Mouse (Mus musculus) ZHBTc4 (cell line): ENCODE measurements around the gene Nme3.

Experiments used
- DNase-seq: peaks from one replicate; pipeline ENCODE4 v3.0.0-alpha.2; 2011; ENCODE audit warnings: low read depth, low spot score

The Nme3 gene

DNA sequence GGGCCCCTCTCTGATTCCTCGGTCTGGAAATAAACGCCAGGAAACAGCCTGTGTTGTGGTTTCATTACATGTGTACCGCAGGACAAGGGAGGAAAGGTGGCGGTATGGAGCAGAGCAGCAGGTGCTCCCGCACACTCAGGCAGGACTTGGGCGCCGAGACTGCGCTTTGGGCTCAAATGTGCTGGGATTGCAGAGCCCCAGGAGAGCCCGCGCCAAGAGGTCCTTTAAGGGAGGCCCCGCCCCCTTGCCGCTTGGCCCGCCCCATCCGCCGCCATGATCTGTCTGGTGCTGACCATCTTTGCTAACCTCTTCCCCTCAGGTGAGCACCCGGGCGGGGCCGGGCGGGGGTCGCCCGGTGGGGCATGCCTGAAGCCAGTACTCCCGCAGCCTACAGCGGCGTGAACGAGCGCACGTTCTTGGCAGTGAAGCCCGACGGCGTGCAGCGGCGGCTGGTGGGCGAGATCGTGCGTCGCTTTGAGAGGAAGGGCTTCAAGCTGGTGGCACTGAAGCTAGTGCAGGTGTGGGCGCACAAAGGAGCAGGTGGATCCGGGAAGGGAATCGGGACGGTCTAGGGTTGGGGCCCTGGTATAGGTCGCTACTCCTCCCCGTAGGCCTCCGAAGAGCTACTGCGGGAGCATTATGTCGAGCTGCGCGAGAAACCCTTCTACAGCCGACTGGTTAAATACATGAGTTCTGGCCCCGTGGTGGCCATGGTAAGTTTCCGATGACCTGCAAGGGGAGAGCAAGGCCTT, at the start of gene Nme3:
Nme3 (plus strand) TSS at position 260 of the 752 bp plus-strand sequence.
- peak; percentile 93 for DNase-seq

DNA sequence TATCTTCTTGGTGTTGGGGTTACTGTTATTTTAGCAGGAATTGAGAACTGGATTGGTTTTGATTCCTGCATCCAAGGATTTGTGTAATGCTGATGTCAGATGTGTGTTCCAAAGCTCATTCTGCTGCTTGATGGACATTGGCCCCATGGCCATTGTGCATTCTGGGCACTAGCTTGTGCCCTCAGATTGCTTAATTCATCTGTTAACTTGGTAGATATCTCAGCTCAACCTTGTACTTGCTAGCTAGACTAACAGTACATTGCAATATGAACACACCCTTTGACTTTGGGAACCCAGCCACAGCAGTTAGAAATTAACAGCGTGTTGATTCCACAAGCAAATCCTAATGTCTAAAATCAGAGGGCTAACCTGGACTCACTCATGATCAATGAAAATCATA, 48.9 kb upstream of the Nme3 start:
- DNase-seq: no peak

DNA sequence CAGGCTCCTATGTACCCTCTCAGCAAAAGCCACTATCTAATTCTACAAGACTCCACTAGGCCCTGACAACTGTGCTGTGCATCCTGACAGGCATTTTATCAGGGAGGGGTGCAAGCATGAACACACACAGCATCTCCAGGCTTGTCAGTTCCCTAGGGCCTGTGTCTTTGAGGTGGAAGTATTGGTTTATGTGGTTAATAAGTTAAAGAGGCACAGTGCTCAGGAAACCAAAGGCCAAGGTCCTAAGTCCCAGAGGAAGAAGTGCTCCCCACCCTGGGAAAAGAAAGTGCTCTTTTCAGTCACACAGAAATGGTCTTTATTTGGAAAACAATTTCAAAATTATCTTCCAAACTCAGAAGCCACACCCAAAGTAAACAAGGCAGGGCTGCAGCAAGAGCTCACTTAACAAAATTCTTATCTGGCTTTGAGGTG, 47.7 kb upstream of the Nme3 start:
- no peak for DNase-seq

DNA sequence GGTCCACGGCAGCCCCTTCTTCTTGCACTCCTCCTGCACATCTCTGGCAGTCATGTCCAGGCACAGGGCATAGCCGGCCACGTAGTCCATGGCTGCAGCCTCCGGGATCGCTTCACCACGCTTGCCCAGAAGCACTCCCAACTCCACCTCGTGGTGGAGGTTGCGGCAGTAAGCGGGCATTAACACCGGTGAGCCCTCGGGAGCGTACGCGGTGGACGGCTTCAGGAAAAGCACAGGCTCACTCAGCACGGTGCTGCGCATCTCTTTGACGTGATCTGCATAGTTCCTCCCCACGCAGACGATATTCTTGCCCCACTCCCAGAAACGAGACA, 46.6 kb upstream of the Nme3 start:
- no peak for DNase-seq

DNA sequence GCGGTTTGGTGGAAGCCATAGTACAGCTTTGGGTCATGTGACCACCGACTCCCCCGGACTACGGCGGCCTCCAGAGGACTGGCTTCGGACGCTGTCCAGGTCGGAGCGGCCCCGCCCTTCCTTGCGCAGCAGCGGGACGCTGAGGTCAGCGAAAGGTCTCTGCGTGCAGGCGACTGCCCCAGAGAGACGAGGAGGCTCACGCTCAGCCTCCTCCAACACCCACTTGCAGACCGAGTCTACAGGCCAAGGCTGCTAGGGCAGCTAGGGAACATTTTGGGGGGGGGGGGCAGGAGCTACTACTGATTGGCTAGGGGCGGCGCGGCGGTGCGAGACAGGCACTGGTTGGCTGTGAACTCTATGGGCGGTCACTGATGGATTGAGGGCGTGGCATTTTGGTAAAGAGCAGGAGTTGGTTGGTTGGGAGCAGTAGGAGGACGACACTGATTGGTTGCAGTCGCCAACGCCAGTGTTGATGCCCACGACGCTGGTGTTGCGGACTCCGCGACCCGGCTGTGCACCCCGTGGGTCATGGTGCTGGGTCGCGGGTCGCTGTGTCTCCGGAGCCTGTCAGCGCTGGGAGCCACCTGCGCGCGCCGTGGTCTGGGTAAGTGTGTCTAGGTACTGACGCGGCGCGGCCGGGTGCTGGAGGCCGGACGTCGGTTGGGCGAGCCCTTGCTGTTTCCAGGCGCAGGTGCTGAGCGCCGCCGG, 46.1 kb upstream of the Nme3 start, which contains the start of gene Fahd1:
Fahd1 (minus strand) TSS at position 300 of the 708 bp plus-strand sequence.
- DNase-seq: peak; percentile 99

DNA sequence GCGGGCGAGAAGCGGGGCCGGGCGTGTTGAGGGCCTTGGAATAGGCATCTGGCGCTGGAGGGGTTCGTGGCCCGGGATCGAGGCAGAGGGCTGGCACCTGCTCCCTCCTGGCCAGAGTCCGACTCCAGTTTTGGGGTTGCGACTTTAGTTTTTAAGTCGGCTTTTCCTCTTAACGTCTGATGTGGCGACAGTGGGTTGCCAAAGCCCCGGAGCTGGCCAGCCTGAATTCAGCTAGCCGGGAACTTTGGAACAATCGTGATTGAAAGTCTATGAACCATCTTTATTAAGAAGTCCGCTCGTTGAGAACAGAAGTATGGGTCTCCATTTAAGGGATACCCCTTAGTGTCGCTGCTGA, 45.5 kb upstream of the Nme3 start:
- no peak for DNase-seq

DNA sequence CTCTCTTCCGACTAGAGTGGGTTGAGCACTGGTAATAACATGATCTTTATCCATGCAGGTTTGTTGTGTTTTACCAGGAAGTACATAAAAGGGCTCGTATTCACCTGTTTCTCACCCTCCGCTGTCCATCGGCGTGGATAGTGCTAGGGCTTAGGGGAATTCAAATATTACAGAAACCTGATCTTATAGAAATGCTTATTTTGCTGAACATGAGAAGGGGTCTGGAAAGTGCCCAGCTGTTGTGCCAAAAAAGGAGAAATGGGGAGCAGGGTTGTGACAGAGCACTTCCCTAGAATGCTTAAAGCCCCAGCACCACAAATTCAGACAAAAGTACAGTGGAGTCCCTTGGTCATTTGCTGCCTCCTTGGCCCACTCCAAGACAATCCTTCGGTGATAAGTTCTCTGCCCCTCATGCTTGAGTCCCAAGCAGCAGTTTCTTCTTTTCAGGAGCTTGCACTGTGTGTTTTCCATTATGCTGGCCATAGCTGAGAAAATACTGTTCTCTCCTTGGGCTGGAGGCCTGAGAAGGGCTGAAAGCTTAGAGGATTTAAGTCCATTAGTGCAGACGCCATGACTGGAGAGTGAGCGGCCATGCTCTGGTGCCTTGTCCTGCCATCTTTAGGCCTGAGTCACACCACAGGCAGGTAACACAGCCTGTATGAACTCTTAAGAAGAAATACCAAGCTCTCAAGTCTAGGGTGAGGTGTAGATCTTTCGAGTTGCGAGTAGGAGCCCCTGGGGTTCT, 44.7 kb upstream of the Nme3 start:
- no peak for DNase-seq

DNA sequence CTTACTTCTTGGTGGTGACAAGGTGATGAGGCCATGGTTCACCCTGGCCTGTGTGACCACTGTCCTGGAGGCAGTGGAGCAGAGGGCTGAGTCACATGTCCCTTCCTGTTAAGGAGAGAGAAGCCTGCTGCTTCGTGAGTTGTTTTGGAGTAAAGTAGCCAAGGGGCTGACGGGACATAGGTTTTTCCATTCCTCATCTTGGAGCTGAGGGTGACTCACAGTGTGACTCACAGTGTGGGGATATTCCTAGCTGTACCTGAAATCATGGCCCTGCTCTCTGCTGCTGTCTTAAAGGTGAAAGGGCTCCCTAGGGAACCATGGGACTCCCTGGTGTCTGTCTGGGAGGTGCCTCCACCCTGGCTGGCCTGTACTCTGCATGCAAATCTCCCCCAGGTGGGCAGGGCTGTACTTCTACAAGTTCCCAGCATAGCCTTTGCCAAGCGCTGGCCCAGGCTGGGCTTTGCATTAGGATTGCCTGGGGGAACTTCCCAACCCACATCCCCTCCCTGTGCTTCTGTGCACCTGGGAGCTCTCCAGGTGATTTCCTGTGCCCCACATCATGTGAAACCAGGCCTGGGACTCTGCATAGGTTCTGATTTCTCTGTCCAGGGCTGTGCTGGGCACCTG, 40.3 kb upstream of the Nme3 start:
- no peak for DNase-seq

DNA sequence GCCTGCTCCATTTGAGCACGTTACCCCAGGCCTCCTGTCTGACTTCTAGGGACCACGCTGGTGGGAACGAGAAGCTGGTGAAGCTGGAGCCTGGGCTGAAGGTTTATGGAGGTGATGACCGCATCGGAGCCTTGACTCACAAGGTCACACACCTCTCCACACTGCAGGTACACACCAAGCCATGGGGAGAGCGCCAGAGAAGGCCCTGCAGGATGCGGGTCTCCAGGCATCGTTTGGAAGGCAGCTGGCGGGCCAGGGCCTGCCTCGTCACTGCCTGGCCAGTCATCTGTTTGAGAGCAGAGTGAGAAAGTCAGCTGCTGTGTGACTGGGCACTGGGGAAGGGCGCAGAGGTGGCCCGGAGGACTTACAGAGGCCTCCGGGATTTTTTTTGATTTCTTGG, 39.7 kb upstream of the Nme3 start:
- DNase-seq: no peak

DNA sequence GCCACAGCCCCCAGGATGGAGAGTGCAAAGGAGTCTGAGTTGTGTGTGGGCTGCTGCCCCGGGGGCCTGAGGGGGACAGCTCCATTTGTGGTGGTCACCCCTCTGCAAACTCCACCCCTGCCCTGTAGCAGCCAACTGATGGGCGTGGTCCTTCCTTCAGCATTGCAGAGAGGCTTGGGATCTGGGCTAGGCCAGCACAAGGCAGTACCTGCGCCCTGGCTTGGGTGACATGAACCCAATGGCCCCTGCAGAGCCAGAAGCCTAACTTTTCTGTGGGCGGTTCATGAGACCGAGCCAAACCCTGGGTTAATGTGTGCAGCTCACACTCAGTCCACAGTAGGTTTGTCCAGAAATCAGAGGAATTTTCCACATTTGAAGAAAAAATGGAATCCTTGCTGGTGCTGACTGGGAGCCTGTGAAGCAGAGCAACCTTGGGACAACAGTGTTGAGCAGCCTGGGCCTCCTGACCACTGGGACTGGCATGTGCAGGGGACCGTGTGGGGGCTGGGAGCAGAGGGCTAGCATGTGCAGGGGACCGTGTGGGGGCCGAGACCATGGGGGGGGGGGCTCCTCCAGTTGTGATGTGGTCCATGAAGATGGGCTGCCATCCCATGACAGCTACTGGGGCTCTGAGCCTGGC, 38.3 kb upstream of the Nme3 start:
- DNase-seq: no peak

DNA sequence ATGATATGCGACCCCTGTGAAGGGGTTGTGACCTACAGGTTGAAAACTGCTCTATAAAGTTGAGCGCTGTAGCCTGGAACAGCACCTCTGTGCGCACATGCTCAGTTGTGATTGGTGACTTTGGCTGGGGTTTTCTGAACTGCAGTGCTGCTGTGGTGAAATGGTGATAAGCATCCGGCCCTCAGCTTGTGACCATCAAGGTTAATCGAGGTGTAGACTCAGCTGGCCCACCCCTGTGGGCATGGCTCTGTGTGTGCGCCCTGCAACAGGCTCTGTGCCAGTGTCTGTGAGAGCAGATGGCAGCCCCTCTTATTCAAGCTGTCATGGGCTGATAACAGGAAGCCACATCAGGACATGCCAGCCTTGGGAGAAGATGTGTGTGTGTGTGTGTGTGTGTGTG, 37.3 kb upstream of the Nme3 start:
- DNase-seq: no peak

DNA sequence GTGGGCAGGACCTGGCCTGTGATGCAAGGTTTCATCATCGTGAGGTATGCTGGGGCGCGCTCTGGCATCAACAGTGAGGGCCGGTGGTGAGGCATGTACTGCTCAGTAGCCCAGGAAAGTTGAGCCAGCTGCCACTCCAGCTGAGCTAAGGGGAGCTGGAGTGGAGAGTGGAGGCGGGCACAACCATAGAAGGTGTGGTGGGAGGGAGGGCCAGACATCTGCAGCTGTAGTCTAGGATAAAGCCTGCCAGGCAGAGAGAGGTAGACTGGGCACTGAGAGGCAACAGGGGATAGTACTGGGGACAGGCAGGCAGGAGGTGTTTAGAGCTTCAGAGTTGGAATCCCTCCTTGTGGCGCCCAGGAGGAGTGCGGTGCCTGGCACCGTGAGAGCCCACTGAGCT, 36.2 kb upstream of the Nme3 start:
- no peak for DNase-seq

DNA sequence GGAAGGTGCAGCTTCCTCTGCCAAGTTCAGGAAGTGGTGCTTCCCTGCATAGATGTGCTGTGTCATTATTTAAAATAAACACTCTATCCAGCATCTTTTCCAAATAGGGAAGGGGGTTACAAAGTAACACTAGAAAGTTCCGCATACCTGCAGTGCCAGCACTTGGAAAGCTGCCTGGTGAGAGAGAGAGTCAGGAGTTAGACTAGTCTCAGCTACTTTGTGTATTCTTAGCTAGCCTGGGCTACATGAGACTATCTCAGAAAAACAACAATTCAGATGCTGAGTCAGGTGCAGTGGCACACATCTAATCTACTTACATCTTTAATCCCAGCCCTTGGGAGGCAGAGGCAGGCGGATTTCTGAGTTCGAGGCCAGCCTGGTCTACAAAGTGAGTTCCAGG, 34.5 kb upstream of the Nme3 start:
- no peak for DNase-seq

DNA sequence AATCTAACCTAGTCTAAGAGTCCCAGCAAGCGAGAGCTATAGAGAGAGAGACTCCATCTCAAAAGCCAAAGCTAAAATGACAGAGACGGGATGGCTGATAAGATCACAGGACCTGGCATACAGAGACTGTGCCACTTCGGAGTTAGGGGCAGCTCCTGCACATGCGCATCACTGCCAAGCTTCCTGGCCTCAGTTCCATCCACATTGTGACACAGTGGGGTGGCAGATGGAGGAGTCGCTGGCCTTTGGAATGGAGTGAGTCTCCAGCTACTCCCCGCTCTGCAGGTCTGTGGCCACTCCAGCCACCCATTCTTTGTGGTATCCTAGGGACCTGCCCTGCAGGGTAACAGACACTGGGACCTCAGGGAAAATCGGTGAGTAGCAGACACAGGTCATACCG, 30.5 kb upstream of the Nme3 start, which contains the start of gene Igfals:
Igfals (plus strand) TSS at position 222 of the 400 bp plus-strand sequence.
- no peak for DNase-seq

DNA sequence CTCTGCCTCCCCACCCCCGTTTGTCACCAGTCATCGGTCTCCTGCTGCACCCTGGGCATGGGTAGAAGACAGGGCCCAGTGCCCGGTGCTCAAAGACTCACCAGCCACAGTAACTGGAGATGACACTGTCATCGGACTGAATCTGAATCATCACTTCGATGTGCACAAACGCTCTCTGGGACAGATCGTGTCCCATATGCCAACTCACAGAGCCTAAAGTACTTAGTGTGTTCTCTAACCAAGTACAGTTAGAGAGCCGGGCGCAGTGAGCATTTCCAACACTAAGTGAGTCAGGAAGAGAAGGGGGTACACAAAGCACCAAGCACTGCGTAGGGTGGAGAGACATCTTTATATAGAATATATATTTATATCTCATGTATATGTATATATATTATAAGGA, 28.4 kb upstream of the Nme3 start:
- no peak for DNase-seq

DNA sequence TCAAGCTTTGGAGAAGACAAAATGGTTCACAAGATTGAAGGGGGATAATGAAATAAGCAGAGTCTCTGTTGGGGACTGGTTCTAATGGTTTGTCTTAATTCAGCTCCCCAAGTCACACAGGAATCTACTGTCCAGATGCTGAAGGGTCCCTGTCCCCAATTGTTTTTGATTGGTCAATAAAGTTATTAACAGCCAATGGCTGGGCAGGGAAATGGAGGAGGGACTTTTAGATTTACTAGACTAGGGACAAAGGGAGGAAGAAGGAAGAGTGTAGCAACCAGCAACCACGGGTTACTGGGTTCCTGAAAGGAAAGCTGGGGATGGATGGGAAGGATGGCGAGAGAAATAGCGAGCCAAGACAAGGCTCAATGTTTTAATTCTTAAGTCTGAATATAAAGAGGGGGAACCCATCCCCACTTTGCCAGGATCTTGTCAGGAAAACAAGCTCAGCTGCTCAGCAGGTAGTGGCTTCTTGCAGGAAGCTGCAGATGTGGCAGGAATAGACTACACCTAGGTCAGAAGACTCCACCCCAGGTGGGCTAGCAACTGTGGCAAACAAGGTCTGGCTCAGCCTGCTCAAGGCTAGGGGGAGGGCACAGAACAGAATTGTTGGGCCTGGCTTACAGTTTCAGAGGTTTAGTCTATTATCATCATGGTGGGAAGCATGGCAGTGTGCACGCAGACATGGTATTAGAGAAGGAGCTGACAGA, 22.4 kb upstream of the Nme3 start:
- DNase-seq: peak; percentile 77

DNA sequence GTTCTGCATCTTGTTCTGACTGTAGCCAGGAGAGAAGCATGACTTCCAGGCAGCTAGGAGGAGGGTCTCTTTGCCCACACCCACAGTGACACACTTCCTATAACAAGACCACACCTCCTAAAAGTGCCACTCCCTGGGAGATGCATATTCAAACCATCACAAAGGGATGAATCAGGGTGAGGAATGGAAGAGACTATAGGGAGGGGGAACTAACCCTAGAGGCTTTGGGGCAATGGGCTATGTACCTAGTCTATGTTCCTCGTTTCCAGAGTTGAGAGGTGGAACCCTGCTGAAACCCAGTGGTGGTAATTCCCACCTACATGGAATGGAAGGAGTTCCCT, 21.9 kb upstream of the Nme3 start:
- peak; percentile 87 for DNase-seq

DNA sequence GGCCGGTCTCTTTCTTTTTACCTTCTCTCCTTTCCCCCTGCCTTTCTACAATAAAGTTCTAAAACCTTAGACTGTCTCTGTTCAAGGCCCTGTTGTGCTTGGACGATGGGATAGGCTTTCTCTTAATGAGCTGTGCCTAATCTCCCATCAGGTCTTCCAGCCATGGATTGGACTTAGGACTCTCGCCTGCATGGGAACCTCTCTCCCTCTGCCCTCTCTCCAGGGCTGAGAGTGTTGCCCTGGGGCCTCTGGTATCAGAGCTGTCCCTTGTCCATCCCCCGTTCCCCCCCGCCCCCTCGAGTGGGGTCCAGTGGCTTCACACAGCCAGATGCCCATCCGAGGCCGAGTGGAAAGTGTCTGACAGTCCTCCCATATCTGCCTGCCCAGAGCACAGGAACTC, 21.3 kb upstream of the Nme3 start:
- DNase-seq: no peak

DNA sequence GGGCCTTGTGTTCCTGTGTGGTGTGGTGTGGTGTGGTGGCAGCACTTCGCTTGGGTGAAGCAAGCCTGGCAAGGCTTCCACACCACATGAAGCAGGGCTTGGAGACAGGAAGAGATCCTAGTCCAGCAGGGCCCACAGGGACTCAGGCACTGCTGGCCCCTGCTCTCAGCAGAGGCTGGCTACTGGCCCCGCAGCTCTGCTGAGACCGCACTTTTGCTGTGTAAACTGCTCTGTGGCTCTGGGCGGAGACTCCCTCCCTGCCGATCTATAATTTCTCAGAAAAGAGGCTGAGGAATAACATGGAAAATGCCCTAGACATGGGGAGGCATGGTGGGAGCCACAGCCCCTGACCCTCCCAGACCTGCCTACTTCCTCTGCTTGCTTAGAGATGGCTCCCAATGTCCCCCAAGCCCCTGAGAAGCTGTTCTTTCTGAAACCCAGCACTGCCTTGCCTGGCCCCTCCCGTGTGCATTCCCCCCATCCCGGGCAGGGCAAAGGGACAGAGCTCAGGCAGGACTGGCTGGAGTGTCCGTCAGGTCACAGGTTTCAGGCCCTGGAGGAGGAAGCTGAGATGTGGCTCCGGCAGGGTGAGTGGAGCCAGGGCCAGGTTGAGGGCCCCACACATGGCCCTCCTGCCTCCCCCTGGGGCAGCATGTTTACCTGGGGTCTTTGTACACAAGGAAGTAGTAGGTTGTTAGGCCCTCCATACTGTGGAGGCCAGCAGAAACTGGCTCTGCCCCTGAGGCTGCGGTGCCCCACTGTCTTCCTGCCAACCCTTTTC, 18.8 kb upstream of the Nme3 start:
- no peak for DNase-seq

DNA sequence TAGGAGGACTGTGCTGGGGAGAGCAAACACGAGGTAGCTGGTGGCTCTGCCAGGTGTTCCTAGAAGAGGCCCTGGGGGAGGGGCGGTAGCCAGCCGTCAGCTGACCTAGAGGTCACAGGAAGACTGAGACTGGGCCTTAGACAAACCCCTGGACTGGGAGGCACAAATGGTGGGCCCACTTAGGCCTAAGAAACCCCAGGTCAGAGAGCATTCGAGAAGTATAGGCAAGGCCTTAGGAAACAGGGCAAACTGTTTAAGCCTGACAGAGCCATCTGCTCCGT, 18.2 kb upstream of the Nme3 start:
- peak; percentile 62 for DNase-seq

DNA sequence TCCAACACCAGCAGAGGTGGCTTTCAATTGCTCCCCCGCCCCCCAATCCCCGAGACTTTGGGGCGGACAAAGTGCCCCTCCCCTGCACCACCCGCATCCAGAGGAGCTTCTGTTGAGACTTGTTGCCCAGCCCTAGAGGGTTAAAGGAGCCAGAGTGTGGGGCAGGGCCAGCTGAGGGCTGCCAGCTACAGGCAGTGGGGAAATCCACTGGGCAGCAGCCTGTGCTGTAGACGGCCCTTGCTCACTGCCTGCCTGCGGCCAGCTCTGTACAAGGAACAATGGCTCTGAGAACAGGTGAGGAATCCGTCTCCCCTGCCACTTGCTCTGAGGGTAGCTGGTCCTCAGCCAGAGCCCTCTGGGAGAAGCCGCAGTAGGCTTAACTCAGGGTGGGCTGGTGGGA, 17.8 kb upstream of the Nme3 start:
- DNase-seq: peak; percentile 31
